Mouse (Mus musculus) CH12.LX (cell line): ENCODE data around the gene Gzmm.

Source experiments
- BHLHE40 ChIP-seq: IDR thresholded peaks from 2 replicates; pipeline ENCODE4 v1.6.1; 2011; ENCODE audit warnings: mild to moderate bottlenecking, low read depth, low read length, improper control_type of control experiment
- CTCF ChIP-seq, 2 experiments: IDR thresholded peaks in 1 of 2; conservative IDR thresholded peaks in 1 of 2; 2 replicates each; pipeline ENCODE4 v1.5.1; 2011 to 2012; ENCODE audit warnings: low read depth in 2 of 2, low read length in 2 of 2, improper control_type of control experiment in 1 of 2, inconsistent platforms in 1 of 2, mild to moderate bottlenecking in 1 of 2, moderate library complexity in 1 of 2
- E2F4 ChIP-seq: IDR thresholded peaks from 2 replicates; pipeline ENCODE4 v1.6.1; 2011; ENCODE audit warnings: low read depth, low read length, improper control_type of control experiment; ENCODE audit not compliant: insufficient replicate concordance
- EP300 ChIP-seq: IDR thresholded peaks from 2 replicates; pipeline ENCODE4 v1.6.1; 2011; ENCODE audit warnings: low read length, improper control_type of control experiment
- ETS1 ChIP-seq: conservative IDR thresholded peaks from 2 replicates; pipeline ENCODE4 v1.6.1; 2012; ENCODE audit warnings: low read depth, mild to moderate bottlenecking, inconsistent platforms, low read length, improper control_type of control experiment, moderate library complexity
- POLR2A ChIP-seq: IDR thresholded peaks from 2 replicates; pipeline ENCODE4 v1.6.1; 2011; ENCODE audit warnings: low read depth, mild to moderate bottlenecking, improper control_type of control experiment, low read length

DNA sequence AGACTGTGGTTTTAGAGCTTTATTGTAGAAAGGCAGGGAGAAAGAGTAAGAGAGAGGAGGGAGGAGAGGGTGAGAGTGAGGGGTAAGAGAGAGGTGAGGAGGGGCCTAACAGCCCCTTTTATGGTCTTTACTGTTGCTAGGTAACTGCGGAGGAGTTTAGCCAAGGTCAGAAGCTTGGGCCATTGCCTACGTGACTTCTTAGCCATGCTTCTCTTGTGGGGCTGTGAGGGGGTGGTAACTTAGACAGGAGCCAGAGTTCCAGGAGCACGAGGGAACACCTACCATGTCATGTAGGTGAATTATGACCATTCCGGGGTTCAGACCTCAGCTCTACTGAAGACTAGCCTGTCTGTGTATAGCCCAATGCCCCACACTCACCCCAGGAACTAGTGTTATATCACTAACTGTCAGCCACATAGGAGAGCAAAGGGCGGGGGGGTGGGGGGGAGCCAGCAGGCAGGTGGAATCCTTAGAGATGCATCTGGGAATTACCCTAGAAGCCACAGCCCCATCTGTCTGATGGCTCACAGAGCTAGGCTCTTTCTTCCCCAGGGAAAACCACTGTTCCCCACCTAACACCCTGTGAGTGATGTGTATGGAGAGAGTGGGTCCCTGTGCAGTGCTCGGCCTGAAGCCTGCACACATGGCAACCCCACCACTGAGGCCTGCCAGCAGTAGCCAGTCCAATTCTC lies 17.3 kb upstream of the Gzmm start:
- TF ChIP-seq CTCF (conservative IDR thresholded peaks at IDR 0.05 in 1 of 2, IDR thresholded peaks at IDR 0.05 in 1 of 2; ENCODE audit: low read depth in 2 of 2, low read length in 2 of 2), result no peak
- peak; percentile 60 for TF ChIP-seq ETS1
- peak; percentile 44; the same call in 1 of the 2 replicates for TF ChIP-seq EP300
- TF ChIP-seq BHLHE40, result no peak
- TF ChIP-seq POLR2A, result no peak
- TF ChIP-seq E2F4, result no peak
